Mouse (Mus musculus) midbrain, embryonic 10.5 days (tissue): ENCODE measurements around the gene Epb41l4b. TPM values are rescaled to one million over a fixed set of nuclear protein-coding genes. Genes with fewer than 3 reads are reported as not detected.

ENCODE experiments used
- DNase-seq: peaks from one replicate; pipeline ENCODE4 v3.0.0-alpha.2; 2017; ENCODE audit warnings: low spot score
- H3K27ac ChIP-seq: fragments of 300-500 bp; sonication (generic); replicated peaks from 2 replicates; pipeline ENCODE4 v1.5.1; 2016; ENCODE audit warnings: mild to moderate bottlenecking
- H3K27me3 ChIP-seq: fragments of 300-500 bp; sonication (generic); 2 replicates; pipeline ENCODE4 v1.6.1; 2016; ENCODE audit warnings: low read depth, mild to moderate bottlenecking; ENCODE audit not compliant: poor library complexity, severe bottlenecking
- H3K36me3 ChIP-seq: fragments of 300-500 bp; sonication (generic); 2 replicates; pipeline ENCODE4 v1.6.1; 2016; ENCODE audit warnings: mild to moderate bottlenecking, moderate library complexity
- H3K4me1 ChIP-seq: fragments of 300-500 bp; sonication (generic); 2 replicates; pipeline ENCODE4 v1.6.1; 2016
- H3K4me3 ChIP-seq: fragments of 300-500 bp; sonication (generic); 2 replicates; pipeline ENCODE4 v1.5.1; 2016; ENCODE audit warnings: mild to moderate bottlenecking, moderate library complexity
- H3K9me3 ChIP-seq: fragments of 300-500 bp; sonication (generic); replicated peaks from 2 replicates; pipeline ENCODE4 v1.6.1; 2016; ENCODE audit warnings: mild to moderate bottlenecking
- WGBS: fragments of 180-500 bp; shearing (Covaris S2); methylation state at CpG from one replicate; pipeline ENCODE4 v1.1.7; 2016; 5-methylcytosine and 5-hydroxymethylcytosine counted together
- polyA plus RNA-seq: library from polyadenylated mRNA; unstranded; fragments of >200 nt; fragmentation: Nextera tagmentation; extraction: Ambion mirVana; gene quantifications from 2 replicates; pipeline ENCODE4 v1.2.1, GENCODE M21; 2016

Epb41l4b gene
- polyA plus RNA-seq, 1 experiment from 2014 or later, result 0.52 TPM

- Histone ChIP-seq H3K9me3 (no peaks in the 10 kb centered on the region), H3K36me3 (no peaks in the 10 kb centered on the region), H3K4me1 (peaks cover 30% of the 10 kb centered on the region), H3K4me3 (no peak overlapping the region), H3K27me3 (no peaks in the 10 kb centered on the region), H3K27ac (peak overlapping the region; percentile 76)
- WGBS, result 20% methylated on average over 4 of the region's 4 CpGs
- peak; percentile 76 for DNase-seq
Observed at GRCm38 (mm10) chr4:57065273-57065672, 78.0 kb downstream of the Epb41l4b start.

GRCm38 (mm10) chr4:57064830-57065229, 78.4 kb downstream of the Epb41l4b start:
- Histone ChIP-seq H3K9me3 (no peaks in the 10 kb centered on the region), H3K4me1 (peaks cover 32% of the 10 kb centered on the region), H3K27me3 (no peaks in the 10 kb centered on the region), H3K36me3 (no peaks in the 10 kb centered on the region), H3K4me3 (no peak overlapping the region), H3K27ac (peak overlapping the region; percentile 76)
- WGBS, result 3% methylated on average over 2 of the region's 2 CpGs
- DNase-seq, result peak; percentile 45

DNA sequence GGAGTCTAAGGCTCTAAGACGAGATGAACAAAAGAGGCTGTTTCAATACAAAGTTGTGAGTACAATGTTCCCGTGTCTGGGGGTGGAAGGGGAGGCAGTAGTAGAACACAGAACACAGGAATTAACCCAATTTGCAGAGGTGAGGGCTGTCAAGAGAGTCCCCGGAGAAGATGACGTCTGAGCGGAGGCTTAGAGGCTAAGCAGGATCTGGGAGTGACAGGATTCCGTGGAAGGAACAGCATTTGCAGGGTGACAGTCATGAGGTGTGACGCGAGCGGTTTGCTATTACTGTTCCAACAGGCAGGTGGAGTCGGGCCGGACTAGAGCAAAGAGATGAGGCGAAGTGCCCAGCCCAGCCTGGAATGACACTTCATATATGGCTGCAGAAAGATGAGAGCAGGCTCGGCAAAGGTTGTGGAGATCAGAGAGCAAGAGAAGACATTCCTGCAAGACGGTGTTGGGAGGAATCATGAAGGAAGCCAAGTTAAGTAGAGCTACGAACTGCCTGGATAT, 82.9 kb downstream of the Epb41l4b start:
- Histone ChIP-seq H3K36me3 (no peaks in the 10 kb centered on the region), H3K9me3 (no peaks in the 10 kb centered on the region), H3K4me1 (peaks cover 31% of the 10 kb centered on the region), H3K27me3 (no peaks in the 10 kb centered on the region), H3K27ac (no peak overlapping the region), H3K4me3 (no peak overlapping the region)
- DNase-seq, result no peak
- 83% methylated on average over 15 of the region's 15 CpGs for WGBS

- Histone ChIP-seq H3K4me1 (peaks cover 16% of the 10 kb centered on the region), H3K36me3 (no peaks in the 10 kb centered on the region), H3K27me3 (no peaks in the 10 kb centered on the region), H3K4me3 (no peak overlapping the region), H3K9me3 (no peaks in the 10 kb centered on the region), H3K27ac (no peak overlapping the region)
- WGBS, result 75% methylated on average over 2 of the region's 2 CpGs
- no peak for DNase-seq
Observed at GRCm38 (mm10) chr4:57058623-57059022, 84.6 kb downstream of the Epb41l4b start.

GRCm38 (mm10) chr4:57057637-57058036, 85.6 kb downstream of the Epb41l4b start:
- H3K4me1 ChIP-seq, result peaks cover 12% of the 10 kb centered on the region; the same call in 1 of the 2 replicates
- no peak for DNase-seq
- H3K36me3 ChIP-seq, result no peaks in the 10 kb centered on the region
- WGBS, result 98% methylated on average over 4 of the region's 4 CpGs
- no peak overlapping the region for H3K27ac ChIP-seq
- no peak overlapping the region for H3K4me3 ChIP-seq
- H3K9me3 ChIP-seq, result no peaks in the 10 kb centered on the region
- no peaks in the 10 kb centered on the region for H3K27me3 ChIP-seq

DNA sequence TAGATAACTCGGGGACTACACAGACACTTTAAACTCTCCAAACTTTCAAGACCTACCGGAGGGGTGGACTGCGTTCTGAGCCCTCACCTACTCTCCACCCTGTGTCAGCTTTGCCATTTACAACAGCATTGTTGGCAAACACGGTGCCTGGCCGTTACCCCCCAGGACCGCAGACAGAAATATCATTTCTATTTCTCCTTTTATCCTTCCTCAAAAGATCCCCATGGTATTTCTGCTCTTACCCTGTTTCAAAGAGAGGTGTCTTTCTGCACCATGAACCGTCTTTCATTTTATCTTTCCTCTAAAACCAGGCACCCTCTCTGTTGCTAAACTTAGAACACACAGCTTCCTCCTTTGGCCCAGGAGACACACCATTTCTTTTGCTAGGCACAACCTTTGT, 87.6 kb downstream of the Epb41l4b start:
- 84% methylated on average over 7 of the region's 7 CpGs for WGBS

DNA sequence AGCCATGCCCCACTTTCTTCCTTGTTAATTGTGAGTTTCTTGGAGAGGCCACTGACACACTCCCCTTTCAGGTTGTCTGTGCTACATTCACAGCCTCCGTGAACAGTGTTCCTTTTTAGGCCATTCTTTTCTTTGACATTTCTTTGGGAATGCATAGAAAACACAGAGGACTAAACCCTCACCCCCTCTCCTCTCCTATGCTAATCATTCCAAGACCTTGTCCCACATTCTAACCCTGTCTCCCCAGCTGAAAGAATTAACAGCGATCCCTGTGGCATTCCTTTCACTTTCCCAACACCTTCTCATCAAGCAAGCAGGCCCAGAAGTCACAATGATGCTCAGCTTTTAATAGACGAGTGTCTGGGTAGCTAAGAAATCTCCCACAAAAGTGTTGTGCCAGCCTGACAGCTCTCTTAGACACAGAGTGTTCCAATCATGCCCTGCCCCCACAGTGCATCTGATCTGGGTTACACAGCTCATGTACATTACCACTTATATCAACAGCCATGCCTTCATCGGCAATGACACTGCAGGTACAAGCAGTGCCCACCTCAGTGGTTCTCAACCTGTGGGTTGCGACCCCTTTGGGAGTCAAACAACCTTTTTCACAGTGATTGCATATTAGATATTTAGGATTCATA, 93.8 kb downstream of the Epb41l4b start:
- DNase-seq, result no peak
- Histone ChIP-seq H3K9me3 (no peaks in the 10 kb centered on the region), H3K27ac (peak overlapping the region; percentile 56; the same call in 1 of the 2 replicates), H3K27me3 (no peaks in the 10 kb centered on the region), H3K4me1 (peaks cover 26% of the 10 kb centered on the region), H3K4me3 (no peak overlapping the region), H3K36me3 (no peaks in the 10 kb centered on the region)
- 51% methylated on average over 5 of the region's 5 CpGs for WGBS

More for the DNA sequence above, 87.6 kb downstream of the Epb41l4b start:
- H3K4me3 ChIP-seq, result no peak overlapping the region
- H3K36me3 ChIP-seq, result no peaks in the 10 kb centered on the region
- no peak overlapping the region; the same call in 1 of the 2 replicates for H3K27ac ChIP-seq
- peaks cover 12% of the 10 kb centered on the region; the same call in 1 of the 2 replicates for H3K4me1 ChIP-seq
- no peak for DNase-seq
- H3K9me3 ChIP-seq, result no peaks in the 10 kb centered on the region
- H3K27me3 ChIP-seq, result no peaks in the 10 kb centered on the region

GRCm38 (mm10) chr4:57048566-57048965, 94.7 kb downstream of the Epb41l4b start:
- no peaks in the 10 kb centered on the region for H3K9me3 ChIP-seq
- peaks cover 26% of the 10 kb centered on the region for H3K4me1 ChIP-seq
- DNase-seq, result no peak
- no peak overlapping the region for H3K4me3 ChIP-seq
- H3K27ac ChIP-seq, result peak overlapping the region; percentile 56
- no peaks in the 10 kb centered on the region for H3K27me3 ChIP-seq
- H3K36me3 ChIP-seq, result no peaks in the 10 kb centered on the region
- WGBS, result 77% methylated on average over 6 of the region's 6 CpGs

DNA sequence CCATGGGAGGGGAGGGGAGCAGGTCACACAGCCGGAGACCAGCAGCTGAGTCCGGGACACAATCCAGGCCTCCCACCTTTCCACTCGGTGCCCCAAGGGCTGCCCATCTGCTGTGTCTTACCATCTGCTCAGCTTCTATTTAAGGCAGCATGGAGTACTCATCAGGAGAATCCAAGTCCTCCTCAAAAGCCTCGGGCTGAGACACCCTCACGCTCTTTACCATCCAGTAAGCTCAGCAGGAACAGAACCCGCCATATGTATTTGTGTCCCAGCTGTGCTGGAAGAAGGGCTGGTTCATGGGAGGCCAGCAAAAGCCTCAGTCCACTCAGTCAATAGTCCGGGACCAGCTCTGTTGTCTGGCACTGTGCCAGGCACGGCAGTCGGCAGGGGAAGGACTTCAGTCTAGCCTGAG, 97.1 kb downstream of the Epb41l4b start:
- no peak overlapping the region for H3K4me3 ChIP-seq
- DNase-seq, result no peak
- 89% methylated on average over 9 of the region's 9 CpGs for WGBS
- no peaks in the 10 kb centered on the region for H3K9me3 ChIP-seq
- no peaks in the 10 kb centered on the region for H3K27me3 ChIP-seq
- no peaks in the 10 kb centered on the region for H3K36me3 ChIP-seq
- H3K27ac ChIP-seq, result peak overlapping the region; percentile 46
- peaks cover 26% of the 10 kb centered on the region for H3K4me1 ChIP-seq

- WGBS, result 86% methylated on average over 8 of the region's 8 CpGs
- H3K27me3 ChIP-seq, result peaks cover 8% of the 10 kb centered on the region; the same call in 1 of the 2 replicates
- H3K9me3 ChIP-seq, result no peaks in the 10 kb centered on the region
- H3K27ac ChIP-seq, result no peak overlapping the region
- no peak for DNase-seq
- H3K36me3 ChIP-seq, result no peaks in the 10 kb centered on the region
- peaks cover 21% of the 10 kb centered on the region for H3K4me1 ChIP-seq
- H3K4me3 ChIP-seq, result no peak overlapping the region
Observed at GRCm38 (mm10) chr4:57043621-57044020, 99.6 kb downstream of the Epb41l4b start.

DNA sequence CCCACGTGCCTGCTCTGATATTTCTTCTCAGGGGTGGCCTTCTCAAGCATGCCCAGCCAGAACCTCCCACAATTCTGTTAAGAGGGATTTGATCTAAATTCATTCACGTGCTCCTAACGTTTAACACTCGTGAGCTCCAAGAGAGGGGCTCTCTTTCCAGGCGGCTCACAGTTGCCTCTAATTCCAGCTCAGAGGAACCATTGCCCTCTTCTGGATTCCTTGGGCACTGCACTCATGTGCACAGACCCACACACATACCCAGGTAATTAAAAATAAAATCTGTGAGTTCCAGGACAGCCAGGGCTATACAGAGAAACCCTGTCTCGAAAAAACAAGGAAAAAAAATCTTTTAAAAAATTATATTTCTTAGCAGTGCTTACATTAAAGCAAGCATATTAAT, 101.6 kb downstream of the Epb41l4b start:
- Histone ChIP-seq H3K4me1 (peaks cover 15% of the 10 kb centered on the region), H3K27ac (no peak overlapping the region), H3K36me3 (no peaks in the 10 kb centered on the region), H3K4me3 (no peak overlapping the region), H3K27me3 (peaks cover 21% of the 10 kb centered on the region), H3K9me3 (no peaks in the 10 kb centered on the region)
- no peak for DNase-seq
- WGBS, result 91% methylated on average over 6 of the region's 6 CpGs

DNA sequence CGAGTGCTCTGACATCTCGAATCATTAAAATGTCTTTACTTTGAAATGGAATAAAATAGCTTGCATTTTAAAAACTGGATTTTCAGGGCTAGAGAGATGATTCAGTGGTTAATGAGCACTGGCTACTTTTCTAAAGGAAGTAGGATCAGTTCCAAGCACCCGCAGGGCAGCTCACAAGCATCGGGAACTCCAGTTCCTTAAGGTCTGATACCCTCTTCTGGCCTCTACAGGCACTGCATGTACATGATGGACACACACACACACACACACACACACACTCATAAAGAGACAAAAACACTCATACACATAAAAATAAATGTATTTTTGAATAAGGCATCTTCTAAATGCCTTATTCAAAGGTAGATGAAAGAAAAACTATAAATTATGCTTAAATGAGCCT, 102.0 kb downstream of the Epb41l4b start:
- Histone ChIP-seq H3K36me3 (no peaks in the 10 kb centered on the region), H3K9me3 (no peaks in the 10 kb centered on the region), H3K27ac (no peak overlapping the region), H3K4me3 (no peak overlapping the region), H3K27me3 (peaks cover 21% of the 10 kb centered on the region), H3K4me1 (peaks cover 15% of the 10 kb centered on the region)
- no peak for DNase-seq
- 95% methylated on average over 4 of the region's 4 CpGs for WGBS

DNA sequence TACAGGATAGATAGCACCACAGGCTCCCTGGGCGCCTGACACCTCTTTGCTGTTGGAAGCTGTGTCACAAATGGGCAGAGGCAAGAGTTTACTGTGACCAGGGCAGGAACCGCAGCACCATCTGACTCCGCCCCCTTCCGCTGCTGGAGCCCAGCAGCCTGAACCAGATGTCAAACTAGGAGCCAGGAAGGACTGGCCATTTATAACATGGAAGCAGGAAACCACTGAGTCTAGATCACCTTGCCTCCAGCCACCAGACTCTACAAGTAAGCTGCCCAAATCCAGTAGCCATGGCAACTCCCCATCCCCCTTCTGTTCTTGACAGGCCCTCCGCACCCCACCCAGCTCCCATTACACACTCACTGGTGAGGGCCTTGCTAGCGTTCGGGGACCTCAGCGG, 102.8 kb downstream of the Epb41l4b start:
- Histone ChIP-seq H3K36me3 (no peaks in the 10 kb centered on the region), H3K4me3 (no peak overlapping the region), H3K9me3 (no peaks in the 10 kb centered on the region), H3K4me1 (peaks cover 15% of the 10 kb centered on the region), H3K27ac (no peak overlapping the region), H3K27me3 (peaks cover 21% of the 10 kb centered on the region)
- WGBS, result 75% methylated on average over 8 of the region's 8 CpGs
- DNase-seq, result no peak
